Mouse (Mus musculus) C3H10T1/2 (cell line): ENCODE data around the gene Tmem39a. TPM values are rescaled to one million over a fixed set of nuclear protein-coding genes. Genes with fewer than 3 reads are reported as not detected.

ENCODE experiments used
- polyA plus RNA-seq, 2 experiments: library from polyadenylated mRNA; unstranded; fragments of >200 nt; fragmentation: generic; extraction: Trizol; gene quantifications; one replicate each; pipeline ENCODE4 v1.2.1; 2012; ENCODE audit warnings: missing spikeins in 2 of 2

The Tmem39a gene
- 10 to 100 TPM in 1 of 2 experiments, 1 to 10 TPM in 1; 6.5 to 49.6 TPM for polyA plus RNA-seq

GRCm38 (mm10) chr16:38558221-38558748 lies at the start of gene Tmem39a:
Tmem39a (plus strand) TSS chr16:38558698.

GRCm38 (mm10) chr16:38522129-38523084 lies 36.1 kb upstream of the Tmem39a start, which contains the start of gene Timmdc1:
Timmdc1 (minus strand) TSS chr16:38522663.

GRCm38 (mm10) chr16:38549479-38550396 lies 8.8 kb upstream of the Tmem39a start, which contains the start of gene Poglut1:
Poglut1 (minus strand) TSS chr16:38550258.

Other genes with a start within 250 kb of the Tmem39a start
- gene Maats1, start 216.6 kb upstream of the Tmem39a start, polyA plus RNA-seq: under 1 TPM; 0.04 TPM
- gene Cox17, start 211.7 kb upstream of the Tmem39a start, polyA plus RNA-seq: 100 to 1,000 TPM; 159 to 176 TPM
- gene Gm21987, start 211.7 kb upstream of the Tmem39a start, polyA plus RNA-seq: under 1 TPM in 1 of 2 experiments, not detected in 1; 0.22 TPM
- gene Popdc2, start 196.5 kb upstream of the Tmem39a start, polyA plus RNA-seq: under 1 TPM; 0.05 to 0.91 TPM
- gene Pla1a, start 125.6 kb upstream of the Tmem39a start, polyA plus RNA-seq: under 1 TPM; 0.05 to 0.92 TPM
- 10 to 100 TPM; 28.0 to 46.3 TPM for gene Adprh, start 106.0 kb upstream of the Tmem39a start, polyA plus RNA-seq
- gene Cd80, start 103.1 kb upstream of the Tmem39a start, polyA plus RNA-seq: 1 to 10 TPM in 1 of 2 experiments, under 1 TPM in 1; 0.33 to 3.9 TPM
- gene Timmdc1, start 36.0 kb upstream of the Tmem39a start, polyA plus RNA-seq: 10 to 100 TPM in 1 of 2 experiments, 1 to 10 TPM in 1; 9.1 to 18.0 TPM
- gene Poglut1, start 8.4 kb upstream of the Tmem39a start, polyA plus RNA-seq: 10 to 100 TPM in 1 of 2 experiments, 1 to 10 TPM in 1; 3.2 to 25.3 TPM
- gene Arhgap31, start 154.6 kb downstream of the Tmem39a start, polyA plus RNA-seq: 1 to 10 TPM in 1 of 2 experiments, under 1 TPM in 1; 0.71 to 6.7 TPM
- gene B4galt4, start 183.6 kb downstream of the Tmem39a start, polyA plus RNA-seq: 1 to 10 TPM in 1 of 2 experiments, under 1 TPM in 1; 0.15 to 2.5 TPM
- under 1 TPM in 1 of 2 experiments, not detected in 1; 0.02 TPM for gene Upk1b, start 241.6 kb downstream of the Tmem39a start, polyA plus RNA-seq